Mouse (Mus musculus) gastrocnemius, postnatal 25 days (tissue): Measurements from ENCODE around the gene Akt3. TPM values are rescaled to one million over a fixed set of nuclear protein-coding genes. Genes with fewer than 3 reads are reported as not detected.

Experiments used
- DNase-seq: peaks from one replicate; pipeline ENCODE4 v3.0.0; 2022
- total RNA-seq, 2 experiments: library from RNA; stranded (reverse); gene quantifications; 1 replicate in 1 of 2; 2 replicates in 1 of 2; pipeline ENCODE4 v1.2.3; 2021

Akt3 gene
- total RNA-seq, 2 experiments from 2014 or later: 10.4 to 14.0 TPM

GRCm38 (mm10) chr1:176982671-176983070, 275.3 kb downstream of the Akt3 start:
- DNase-seq: no peak

DNA sequence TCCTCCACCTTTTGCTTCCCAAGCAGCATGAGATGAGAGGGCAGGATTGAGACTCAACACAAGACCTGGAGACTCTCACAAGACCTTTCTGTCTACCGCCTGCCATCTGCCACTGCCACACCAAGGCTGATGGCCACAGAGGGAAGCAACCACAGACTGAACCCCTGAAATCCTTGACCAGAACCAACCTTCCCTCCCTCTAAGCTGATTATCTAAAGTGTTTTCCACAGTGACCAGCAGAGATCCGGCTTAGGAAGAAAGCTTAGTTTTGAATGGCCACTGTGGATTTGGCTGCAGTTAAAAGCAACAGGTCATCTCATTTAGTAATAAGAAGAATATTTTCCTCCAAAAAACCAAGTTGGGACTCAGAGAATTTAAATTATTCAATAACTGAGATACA, 276.5 kb downstream of the Akt3 start:
- no peak for DNase-seq

- no peak for DNase-seq
Measured at GRCm38 (mm10) chr1:176980801-176981400, 277.1 kb downstream of the Akt3 start.

GRCm38 (mm10) chr1:176980140-176980539, 277.9 kb downstream of the Akt3 start:
- DNase-seq: no peak

DNA sequence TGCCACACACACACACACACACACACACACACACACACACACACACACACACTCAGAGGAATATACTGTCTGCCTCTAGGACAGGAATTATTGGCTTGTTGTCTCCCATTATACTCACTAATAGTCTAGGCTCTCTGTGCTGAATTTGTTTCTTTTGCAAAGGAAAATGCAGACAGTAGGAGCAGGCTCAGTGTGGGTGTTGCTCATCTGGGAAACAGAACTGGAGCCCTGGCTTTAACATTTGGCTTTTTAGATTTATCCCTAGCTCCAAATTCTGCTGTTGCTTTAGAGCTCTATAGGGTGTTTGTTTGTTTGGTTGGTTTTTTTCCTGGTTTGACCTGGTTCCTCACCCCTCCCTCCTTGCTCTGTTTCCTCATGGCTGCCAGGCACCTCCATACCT, 278.8 kb downstream of the Akt3 start:
- no peak for DNase-seq

GRCm38 (mm10) chr1:176973356-176974088, 284.5 kb downstream of the Akt3 start:
- no peak for DNase-seq

DNA sequence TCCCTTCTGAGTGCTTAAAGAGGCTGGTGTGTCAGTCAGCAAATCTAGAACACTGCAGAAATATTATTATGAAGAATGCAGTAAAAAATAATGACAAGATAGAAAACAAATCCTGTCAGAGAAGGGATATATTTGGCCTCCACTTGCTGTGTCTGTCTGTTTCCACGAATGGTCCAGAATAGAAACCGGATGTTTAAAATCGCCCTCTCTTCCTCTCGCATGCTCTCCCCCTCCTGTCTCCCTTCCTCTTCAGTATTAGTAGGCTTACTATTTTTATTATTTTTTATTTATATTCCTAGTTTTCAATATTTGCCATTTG, 286.6 kb downstream of the Akt3 start:
- no peak for DNase-seq

DNA sequence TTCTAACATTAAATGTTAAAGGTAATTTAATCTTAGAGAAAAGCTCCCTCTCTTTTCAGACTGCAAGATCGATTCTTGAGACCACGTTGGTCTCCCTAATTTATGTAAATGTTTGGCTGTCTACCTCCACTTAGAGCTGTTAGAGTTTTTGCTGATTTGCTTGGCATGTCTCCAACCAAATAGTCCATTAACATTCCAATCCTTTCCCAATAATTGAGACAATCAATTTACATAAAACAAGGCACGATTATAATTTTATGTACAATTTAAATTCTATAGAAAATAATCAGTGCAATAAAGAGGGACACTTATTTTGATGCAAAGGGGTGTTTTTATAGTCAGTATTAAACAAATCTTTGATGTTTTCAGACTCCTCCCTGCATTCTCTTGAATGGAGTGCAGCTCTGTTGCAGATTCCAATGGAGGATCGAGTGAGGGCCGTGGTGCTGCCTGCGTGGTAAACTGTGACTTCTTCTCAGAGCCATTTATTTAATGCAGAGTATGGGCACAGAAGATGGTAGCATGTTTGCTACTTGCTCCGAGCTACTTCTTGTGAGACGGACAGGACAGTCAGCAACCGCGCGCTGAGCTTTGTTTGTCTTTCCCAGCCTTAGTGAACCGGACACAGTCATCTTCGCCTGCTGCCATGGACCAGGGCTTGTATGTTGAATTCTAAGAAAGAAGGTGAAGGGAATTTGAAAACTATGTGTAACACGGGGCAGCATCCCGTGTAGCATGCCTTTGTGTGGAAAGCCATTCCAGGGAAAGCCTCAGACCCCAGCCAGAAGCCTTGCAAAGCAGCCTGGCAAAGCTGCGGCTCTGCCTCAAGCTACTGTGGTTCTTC, 287.1 kb downstream of the Akt3 start:
- no peak for DNase-seq

Other genes starting within 250 kb of the Akt3 start
- 10 to 100 TPM; 75.6 to 95.6 TPM for gene Zbtb18, start 184.1 kb upstream of the Akt3 start, total RNA-seq